Mouse (Mus musculus): ENCODE results near the gene Hspb8. TPM values are rescaled to one million over a fixed set of nuclear protein-coding genes. Genes with fewer than 3 reads are reported as not detected.
"Not testable (repeated sequence)": the region's sequence is repeated elsewhere in the genome, so short reads cannot be mapped to it uniquely, and the experiment has no call there.

The Hspb8 gene
- polyA plus RNA-seq, 1 experiment = 4.2 TPM

GRCm38 (mm10) chr5:116389856-116390542 is 32.7 kb downstream of the Hspb8 start:
- no peak overlapping the region for H3K4me3 ChIP-seq (replicated peaks; ENCODE audit: control insufficient read depth, low read depth, low read length)
- 70% methylated on average over 15 of the region's 15 CpGs for WGBS
- no peak overlapping the region for H3K27ac ChIP-seq (ENCODE audit: control insufficient read depth, insufficient read depth, low read depth, low read length, poor library complexity)
- TF ChIP-seq POLR2A (IDR thresholded peaks at IDR 0.05; ENCODE audit: borderline replicate concordance, control insufficient read depth, low read depth, low read length) = no peak
- no peak for TF ChIP-seq CTCF (IDR thresholded peaks at IDR 0.05; ENCODE audit: control insufficient read depth, insufficient read depth, low read length)
- no peaks in the 10 kb centered on the region for H3K4me1 ChIP-seq (ENCODE audit: control insufficient read depth, insufficient read depth, low read length)

- 71% methylated on average over 4 of the region's 4 CpGs for whole genome bisulfite sequencing
- no peak for TF ChIP-seq CTCF (IDR thresholded peaks at IDR 0.05; ENCODE audit: control insufficient read depth, insufficient read depth, low read length)
- no peak for TF ChIP-seq POLR2A (IDR thresholded peaks at IDR 0.05; ENCODE audit: borderline replicate concordance, control insufficient read depth, low read depth, low read length)
- no peak overlapping the region for H3K4me3 ChIP-seq (replicated peaks; ENCODE audit: control insufficient read depth, low read depth, low read length)
- no peaks in the 10 kb centered on the region for H3K4me1 ChIP-seq (ENCODE audit: control insufficient read depth, insufficient read depth, low read length)
- H3K27ac ChIP-seq (ENCODE audit: control insufficient read depth, insufficient read depth, low read depth, low read length, poor library complexity) = no peak overlapping the region
Measured at GRCm38 (mm10) chr5:116389321-116389720, 33.3 kb downstream of the Hspb8 start.

GRCm38 (mm10) chr5:116387302-116387935 is 35.2 kb downstream of the Hspb8 start:
- 79% methylated on average over 9 of the region's 9 CpGs for WGBS
- Histone ChIP-seq H3K4me1 (ENCODE audit: control insufficient read depth, insufficient read depth, low read length) (no peaks in the 10 kb centered on the region), H3K4me3 (replicated peaks; ENCODE audit: control insufficient read depth, low read depth, low read length) (no peak overlapping the region), H3K27ac (ENCODE audit: control insufficient read depth, insufficient read depth, low read depth, low read length, poor library complexity) (no peak overlapping the region)
- TF ChIP-seq CTCF (IDR thresholded peaks at IDR 0.05; ENCODE audit: control insufficient read depth, insufficient read depth, low read length) = no peak
- TF ChIP-seq POLR2A (IDR thresholded peaks at IDR 0.05; ENCODE audit: borderline replicate concordance, control insufficient read depth, low read depth, low read length) = no peak

- TF ChIP-seq POLR2A (IDR thresholded peaks at IDR 0.05; ENCODE audit: borderline replicate concordance, control insufficient read depth, low read depth, low read length) (no peak), CTCF (IDR thresholded peaks at IDR 0.05; ENCODE audit: control insufficient read depth, insufficient read depth, low read length) (no peak)
- Histone ChIP-seq H3K4me1 (ENCODE audit: control insufficient read depth, insufficient read depth, low read length) (no peaks in the 10 kb centered on the region), H3K4me3 (replicated peaks; ENCODE audit: control insufficient read depth, low read depth, low read length) (no peak overlapping the region), H3K27ac (ENCODE audit: control insufficient read depth, insufficient read depth, low read depth, low read length, poor library complexity) (no peak overlapping the region)
- WGBS = 38% methylated on average over 11 of the region's 11 CpGs
Measured at GRCm38 (mm10) chr5:116386020-116386419, 36.6 kb downstream of the Hspb8 start.

- WGBS = 81% methylated on average over 7 of the region's 7 CpGs
- H3K4me3 ChIP-seq (replicated peaks; ENCODE audit: control insufficient read depth, low read depth, low read length); H3K4me1 ChIP-seq (ENCODE audit: control insufficient read depth, insufficient read depth, low read length); H3K27ac ChIP-seq (ENCODE audit: control insufficient read depth, insufficient read depth, low read depth, low read length, poor library complexity): not testable (repeated sequence)
Measured at GRCm38 (mm10) chr5:116382646-116383045, 40.0 kb downstream of the Hspb8 start.

GRCm38 (mm10) chr5:116381726-116382125 is 40.9 kb downstream of the Hspb8 start:
- no peak for TF ChIP-seq POLR2A (IDR thresholded peaks at IDR 0.05; ENCODE audit: borderline replicate concordance, control insufficient read depth, low read depth, low read length)
- 51% methylated on average over 6 of the region's 6 CpGs for WGBS
- Histone ChIP-seq H3K4me3 (replicated peaks; ENCODE audit: control insufficient read depth, low read depth, low read length) (no peak overlapping the region), H3K27ac (ENCODE audit: control insufficient read depth, insufficient read depth, low read depth, low read length, poor library complexity) (no peak overlapping the region), H3K4me1 (ENCODE audit: control insufficient read depth, insufficient read depth, low read length) (no peaks in the 10 kb centered on the region)

GRCm38 (mm10) chr5:116381217-116381616 is 41.4 kb downstream of the Hspb8 start:
- no peaks in the 10 kb centered on the region for H3K4me1 ChIP-seq (ENCODE audit: control insufficient read depth, insufficient read depth, low read length)
- WGBS = 27% methylated on average over 15 of the region's 15 CpGs
- H3K4me3 ChIP-seq (replicated peaks; ENCODE audit: control insufficient read depth, low read depth, low read length) = no peak overlapping the region
- no peak overlapping the region for H3K27ac ChIP-seq (ENCODE audit: control insufficient read depth, insufficient read depth, low read depth, low read length, poor library complexity)
- TF ChIP-seq CTCF (IDR thresholded peaks at IDR 0.05; ENCODE audit: control insufficient read depth, insufficient read depth, low read length) = no peak
- no peak for TF ChIP-seq POLR2A (IDR thresholded peaks at IDR 0.05; ENCODE audit: borderline replicate concordance, control insufficient read depth, low read depth, low read length)

GRCm38 (mm10) chr5:116380384-116380783 is 42.3 kb downstream of the Hspb8 start:
- H3K4me3 ChIP-seq (replicated peaks; ENCODE audit: control insufficient read depth, low read depth, low read length) = no peak overlapping the region
- no peak for TF ChIP-seq CTCF (IDR thresholded peaks at IDR 0.05; ENCODE audit: control insufficient read depth, insufficient read depth, low read length)
- H3K27ac ChIP-seq (ENCODE audit: control insufficient read depth, insufficient read depth, low read depth, low read length, poor library complexity) = no peak overlapping the region
- no peaks in the 10 kb centered on the region for H3K4me1 ChIP-seq (ENCODE audit: control insufficient read depth, insufficient read depth, low read length)
- WGBS = 31% methylated on average over 7 of the region's 7 CpGs

- no peak overlapping the region for H3K27ac ChIP-seq (ENCODE audit: control insufficient read depth, insufficient read depth, low read depth, low read length, poor library complexity)
- H3K4me1 ChIP-seq (ENCODE audit: control insufficient read depth, insufficient read depth, low read length) = no peaks in the 10 kb centered on the region
- H3K4me3 ChIP-seq (replicated peaks; ENCODE audit: control insufficient read depth, low read depth, low read length) = no peak overlapping the region
- TF ChIP-seq CTCF (IDR thresholded peaks at IDR 0.05; ENCODE audit: control insufficient read depth, insufficient read depth, low read length) = no peak
- TF ChIP-seq POLR2A (IDR thresholded peaks at IDR 0.05; ENCODE audit: borderline replicate concordance, control insufficient read depth, low read depth, low read length) = no peak
- WGBS = 78% methylated on average over 5 of the region's 5 CpGs
Measured at GRCm38 (mm10) chr5:116378872-116379271, 43.8 kb downstream of the Hspb8 start.

Data from bone marrow, adult 2 months (tissue).